Mouse (Mus musculus) ES-Bruce4 (cell line): ENCODE measurements around the gene Dop1a.

Experiments
- CTCF ChIP-seq: IDR thresholded peaks from one replicate; pipeline ENCODE4 v1.8.1; 2011; ENCODE audit warnings: low read depth, low read length
- EP300 ChIP-seq: IDR thresholded peaks from 2 replicates; pipeline ENCODE4 v1.6.1; 2011; ENCODE audit warnings: low read depth, low read length; ENCODE audit not compliant: insufficient read depth
- POLR2A ChIP-seq: IDR thresholded peaks from one replicate; pipeline ENCODE4 v1.8.1; 2011; ENCODE audit warnings: low read length; ENCODE audit not compliant: insufficient read depth

- no peak for TF ChIP-seq EP300
- no peak for TF ChIP-seq CTCF
- TF ChIP-seq POLR2A: no peak
Measured at GRCm38 (mm10) chr9:86554641-86555040, 87.7 kb downstream of the Dop1a start.
